Mouse (Mus musculus): ENCODE data around the gene Gm9046. TPM values are rescaled to one million over a fixed set of nuclear protein-coding genes. Genes with fewer than 3 reads are reported as not detected.
"Not testable (repeated sequence)": the region's sequence is repeated elsewhere in the genome, so short reads cannot be mapped to it uniquely, and the experiment has no call there.

Gm9046 gene
- not detected in 2 replicates for polyA plus RNA-seq (2012; rRNA removed)

GRCm38 (mm10) chr10:118343155-118343554 lies at the start of gene Gm9046:
Gene Gm9046 (minus strand): TSS chr10:118343255.
- H3K4me3 ChIP-seq (ENCODE audit: insufficient read depth, low read length); H3K4me1 ChIP-seq (ENCODE audit: control insufficient read depth, insufficient read depth, low read length); H3K27ac ChIP-seq (ENCODE audit: insufficient read depth, low read length): not testable (repeated sequence)

GRCm38 (mm10) chr10:118370443-118370842 lies 27.4 kb upstream of the Gm9046 start:
- no peak overlapping the region for H3K27ac ChIP-seq (ENCODE audit: insufficient read depth, low read length)
- no peak overlapping the region for H3K4me3 ChIP-seq (ENCODE audit: insufficient read depth, low read length)
- H3K4me1 ChIP-seq (ENCODE audit: control insufficient read depth, insufficient read depth, low read length), result no peaks in the 10 kb centered on the region
- TF ChIP-seq POLR2A (IDR thresholded peaks at IDR 0.05; ENCODE audit: extremely low read depth, insufficient read depth, low read length), result no peak
- TF ChIP-seq CTCF (IDR thresholded peaks at IDR 0.05; ENCODE audit: extremely low read depth, insufficient read depth, low read length), result peak; percentile 97

GRCm38 (mm10) chr10:118369518-118369917 lies 26.5 kb upstream of the Gm9046 start:
- TF ChIP-seq CTCF (IDR thresholded peaks at IDR 0.05; ENCODE audit: extremely low read depth, insufficient read depth, low read length) (no peak), POLR2A (IDR thresholded peaks at IDR 0.05; ENCODE audit: extremely low read depth, insufficient read depth, low read length) (no peak)
- Histone ChIP-seq H3K4me1 (ENCODE audit: control insufficient read depth, insufficient read depth, low read length) (no peaks in the 10 kb centered on the region), H3K4me3 (ENCODE audit: insufficient read depth, low read length) (no peak overlapping the region), H3K27ac (ENCODE audit: insufficient read depth, low read length) (no peak overlapping the region)

- not testable (repeated sequence) for H3K4me1 ChIP-seq (ENCODE audit: control insufficient read depth, insufficient read depth, low read length); H3K27ac ChIP-seq (ENCODE audit: insufficient read depth, low read length); H3K4me3 ChIP-seq (ENCODE audit: insufficient read depth, low read length)
These were observed 10.9 kb upstream of the Gm9046 start, which contains the start of gene Gm9049 for GRCm38 (mm10) chr10:118354005-118354404. Gene Gm9049 (minus strand): TSS chr10:118354105.

- H3K4me1 ChIP-seq (ENCODE audit: control insufficient read depth, insufficient read depth, low read length); H3K4me3 ChIP-seq (ENCODE audit: insufficient read depth, low read length); H3K27ac ChIP-seq (ENCODE audit: insufficient read depth, low read length): not testable (repeated sequence)
These were observed 5.5 kb upstream of the Gm9046 start, which contains the start of gene Gm9048 for GRCm38 (mm10) chr10:118348579-118348978. Gene Gm9048 (minus strand): TSS chr10:118348679.

GRCm38 (mm10) chr10:118337731-118338130 lies 5.3 kb downstream of the Gm9046 start, which contains the start of gene Gm9045:
Gene Gm9045 (minus strand): TSS chr10:118337831.
- H3K27ac ChIP-seq (ENCODE audit: insufficient read depth, low read length); H3K4me1 ChIP-seq (ENCODE audit: control insufficient read depth, insufficient read depth, low read length); H3K4me3 ChIP-seq (ENCODE audit: insufficient read depth, low read length): not testable (repeated sequence)

- not testable (repeated sequence) for H3K4me1 ChIP-seq (ENCODE audit: control insufficient read depth, insufficient read depth, low read length)
These were observed 10.7 kb downstream of the Gm9046 start, which contains the start of gene Gm9044 for GRCm38 (mm10) chr10:118332308-118332707. Gene Gm9044 (minus strand): TSS chr10:118332408.

GRCm38 (mm10) chr10:118326869-118327268 lies 16.2 kb downstream of the Gm9046 start, which contains the start of gene Gm9040:
Gene Gm9040 (minus strand): TSS chr10:118326969.
- not testable (repeated sequence) for H3K4me1 ChIP-seq (ENCODE audit: control insufficient read depth, insufficient read depth, low read length); H3K27ac ChIP-seq (ENCODE audit: insufficient read depth, low read length); H3K4me3 ChIP-seq (ENCODE audit: insufficient read depth, low read length)

More at GRCm38 (mm10) chr10:118332308-118332707, 10.7 kb downstream of the Gm9046 start, which contains the start of gene Gm9044:
- not testable (repeated sequence) for H3K27ac ChIP-seq (ENCODE audit: insufficient read depth, low read length); H3K4me3 ChIP-seq (ENCODE audit: insufficient read depth, low read length)

GRCm38 (mm10) chr10:118319024-118319423 lies 24.0 kb downstream of the Gm9046 start:
- TF ChIP-seq CTCF (IDR thresholded peaks at IDR 0.05; ENCODE audit: extremely low read depth, insufficient read depth, low read length), result no peak
- TF ChIP-seq POLR2A (IDR thresholded peaks at IDR 0.05; ENCODE audit: extremely low read depth, insufficient read depth, low read length), result no peak
- Histone ChIP-seq H3K4me3 (ENCODE audit: insufficient read depth, low read length) (no peak overlapping the region), H3K4me1 (ENCODE audit: control insufficient read depth, insufficient read depth, low read length) (no peaks in the 10 kb centered on the region), H3K27ac (ENCODE audit: insufficient read depth, low read length) (no peak overlapping the region)

- not testable (repeated sequence) for H3K27ac ChIP-seq (ENCODE audit: insufficient read depth, low read length); H3K4me3 ChIP-seq (ENCODE audit: insufficient read depth, low read length); H3K4me1 ChIP-seq (ENCODE audit: control insufficient read depth, insufficient read depth, low read length)
These were observed 40.9 kb downstream of the Gm9046 start for GRCm38 (mm10) chr10:118302133-118302532.

GRCm38 (mm10) chr10:118294938-118295337 lies 48.1 kb downstream of the Gm9046 start, which contains the start of gene Iltifb:
Gene Iltifb (minus strand): TSS chr10:118295038.
- Histone ChIP-seq H3K4me3 (ENCODE audit: insufficient read depth, low read length) (no peak within 1 kb of the TSS), H3K4me1 (ENCODE audit: control insufficient read depth, insufficient read depth, low read length) (no peaks in the 10 kb centered on the region), H3K27ac (ENCODE audit: insufficient read depth, low read length) (no peak within 1 kb of the TSS)
- TF ChIP-seq CTCF (IDR thresholded peaks at IDR 0.05; ENCODE audit: extremely low read depth, insufficient read depth, low read length) (no peak), POLR2A (IDR thresholded peaks at IDR 0.05; ENCODE audit: extremely low read depth, insufficient read depth, low read length) (no peak)

Other genes with a start within 250 kb of the Gm9046 start
- 11.3 and 12.0 TPM in 2 replicates for gene Mdm1, start 201.4 kb downstream of the Gm9046 start, polyA plus RNA-seq (2012; rRNA removed)
- 0.15 and 0.29 TPM in 2 replicates for gene Il22, start 138.3 kb downstream of the Gm9046 start, polyA plus RNA-seq (2012; rRNA removed)
- 0.08 TPM in 1 of 2 replicates, not detected in the other for gene Gm32717, start 102.5 kb downstream of the Gm9046 start, polyA plus RNA-seq (2012; rRNA removed)
- gene Gm32802, start 84.6 kb downstream of the Gm9046 start, polyA plus RNA-seq (2012; rRNA removed), result 0.08 TPM in 1 of 2 replicates, not detected in the other
- gene Iltifb, start 48.2 kb downstream of the Gm9046 start, polyA plus RNA-seq (2012; rRNA removed), result 0.23 and 0.32 TPM in 2 replicates
- not detected in 2 replicates for gene Gm9040, start 16.3 kb downstream of the Gm9046 start, polyA plus RNA-seq (2012; rRNA removed)
- not detected in 2 replicates for gene Gm9044, start 10.8 kb downstream of the Gm9046 start, polyA plus RNA-seq (2012; rRNA removed)
- 0.04 and 0.08 TPM in 2 replicates for gene Gm9045, start 5.4 kb downstream of the Gm9046 start, polyA plus RNA-seq (2012; rRNA removed)
- gene Gm9048, start 5.4 kb upstream of the Gm9046 start, polyA plus RNA-seq (2012; rRNA removed), result not detected in 2 replicates
- gene Gm9049, start 10.8 kb upstream of the Gm9046 start, polyA plus RNA-seq (2012; rRNA removed), result 0.04 and 0.08 TPM in 2 replicates
- not detected in 2 replicates for gene Ifng, start 97.8 kb upstream of the Gm9046 start, polyA plus RNA-seq (2012; rRNA removed)

Data from cortical plate, adult 2 months (tissue).